Mouse (Mus musculus): ENCODE measurements around the gene Slc15a4.

Gene Slc15a4

DNA sequence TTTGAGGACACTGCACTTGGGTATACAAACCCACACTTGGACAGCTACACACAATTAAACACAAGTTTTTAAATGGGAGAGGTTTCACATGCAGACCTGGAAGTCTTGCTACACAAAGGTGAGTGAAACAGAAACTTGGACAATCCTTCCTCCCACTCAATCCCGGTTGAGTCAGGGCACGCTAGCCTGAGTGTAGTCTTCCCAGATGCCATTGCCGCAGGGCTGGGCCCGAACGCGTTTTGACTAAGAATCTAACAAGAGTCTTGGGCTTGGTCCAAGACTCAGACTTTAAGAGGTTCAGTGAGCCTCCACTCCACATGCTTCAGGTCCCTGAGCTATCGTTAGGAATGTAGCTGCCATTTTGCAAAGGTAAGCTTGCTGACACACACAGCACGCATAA, 12.3 kb downstream of the Slc15a4 start:
- no peak for DNase-seq (ENCODE audit: low spot score)

DNA sequence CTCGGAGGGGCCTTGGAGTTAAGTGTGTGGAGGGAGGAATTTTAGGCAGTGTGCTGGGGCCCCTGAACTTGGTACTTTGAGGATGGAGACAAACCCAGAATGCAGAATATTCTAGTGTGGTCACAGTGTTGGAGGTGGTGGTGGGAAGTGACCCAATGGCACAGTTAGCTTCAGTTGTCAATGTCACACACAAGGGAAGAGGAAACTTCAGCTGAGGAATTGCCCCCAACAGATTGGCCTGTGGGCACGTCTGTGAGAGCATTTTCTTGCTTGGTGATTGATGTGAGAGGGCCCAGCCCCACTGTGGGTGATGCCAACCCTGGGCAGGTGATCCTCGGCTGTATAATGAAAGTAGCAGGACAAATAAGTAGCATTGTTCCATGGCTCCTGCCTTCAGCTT, 13.9 kb downstream of the Slc15a4 start:
- DNase-seq (ENCODE audit: low spot score) = no peak

DNA sequence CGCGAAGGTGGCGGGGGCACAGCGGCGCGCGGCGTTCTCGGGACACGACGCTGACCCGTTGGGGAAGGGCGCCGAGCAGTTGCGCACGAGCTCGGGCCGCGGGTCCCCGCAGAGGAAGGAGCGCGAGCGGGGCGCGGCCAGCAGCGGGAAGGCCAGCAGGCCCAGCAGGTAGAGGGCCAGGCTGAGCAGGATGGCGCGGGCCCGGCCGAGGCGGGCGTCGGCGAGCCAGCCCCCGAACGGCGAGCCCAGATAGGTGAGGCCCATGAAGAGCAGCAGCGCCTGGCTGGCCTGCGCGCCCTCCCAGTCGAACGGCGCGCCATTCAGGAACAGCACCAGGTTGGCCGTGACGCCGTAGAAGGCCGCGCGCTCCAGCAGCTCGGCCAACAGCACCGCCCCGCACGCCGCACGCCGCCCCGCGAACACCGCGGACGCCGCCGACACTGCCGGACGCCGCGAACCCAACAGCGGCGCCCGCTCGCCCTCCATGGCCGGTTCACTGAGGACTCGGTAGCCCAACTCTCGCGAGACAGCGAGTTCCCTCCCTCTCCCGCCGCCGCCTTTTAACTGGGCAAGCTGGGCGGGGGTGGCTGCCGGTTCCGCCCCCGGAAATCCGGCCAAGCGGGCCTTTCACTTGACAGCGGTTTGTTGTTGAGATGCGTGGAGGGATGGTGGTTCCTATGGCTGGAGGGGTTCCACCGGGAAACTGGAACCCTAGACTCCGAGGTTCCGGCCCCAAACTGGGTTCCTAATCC, 15.6 kb downstream of the Slc15a4 start:
- peak; percentile 96 for DNase-seq (ENCODE audit: low spot score)

- DNase-seq (ENCODE audit: low spot score) = no peak
Measured at GRCm38 (mm10) chr5:127616151-127616550, 16.5 kb downstream of the Slc15a4 start.

DNA sequence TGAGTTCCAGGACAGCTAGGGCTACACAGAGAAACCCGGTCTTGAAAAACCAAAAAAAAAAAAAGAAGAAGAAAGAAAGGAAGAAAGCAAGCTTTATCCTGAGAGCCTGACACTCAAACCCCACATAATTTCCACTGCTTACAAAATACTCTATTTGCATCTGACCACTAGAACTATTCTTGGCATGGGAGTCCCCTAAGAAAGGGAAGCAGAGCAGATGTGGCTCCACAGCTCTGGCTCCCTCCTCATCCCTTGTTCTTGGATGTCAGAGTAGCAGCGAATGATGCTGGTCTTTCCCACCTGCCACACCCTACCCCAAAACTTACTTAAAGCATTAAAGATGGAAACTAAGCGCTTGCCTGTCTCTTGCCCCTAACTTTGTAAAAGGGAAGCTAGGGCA, 17.2 kb downstream of the Slc15a4 start:
- no peak for DNase-seq (ENCODE audit: low spot score)

- no peak for DNase-seq (ENCODE audit: low spot score)
Measured at GRCm38 (mm10) chr5:127612397-127612796, 20.3 kb downstream of the Slc15a4 start.

DNA sequence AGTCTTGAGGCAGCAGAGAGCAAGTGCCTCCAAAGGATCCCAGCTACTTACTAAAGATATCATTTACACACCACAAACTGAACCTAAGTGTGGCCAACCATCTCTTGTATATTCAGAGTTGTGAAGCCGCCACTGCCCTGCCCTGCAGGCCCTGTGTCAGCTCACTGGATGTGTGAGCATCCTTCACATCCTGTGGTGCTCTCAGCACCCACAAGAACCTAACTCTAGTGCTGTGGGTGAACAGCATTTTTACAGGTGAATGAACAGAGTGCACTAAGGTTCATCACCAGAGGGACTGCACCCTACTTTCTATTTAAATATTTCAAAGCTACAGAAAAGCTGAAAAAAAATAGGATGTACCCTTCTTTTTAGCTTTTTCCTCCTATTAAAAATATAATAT, 20.8 kb downstream of the Slc15a4 start:
- DNase-seq (ENCODE audit: low spot score) = no peak

DNA sequence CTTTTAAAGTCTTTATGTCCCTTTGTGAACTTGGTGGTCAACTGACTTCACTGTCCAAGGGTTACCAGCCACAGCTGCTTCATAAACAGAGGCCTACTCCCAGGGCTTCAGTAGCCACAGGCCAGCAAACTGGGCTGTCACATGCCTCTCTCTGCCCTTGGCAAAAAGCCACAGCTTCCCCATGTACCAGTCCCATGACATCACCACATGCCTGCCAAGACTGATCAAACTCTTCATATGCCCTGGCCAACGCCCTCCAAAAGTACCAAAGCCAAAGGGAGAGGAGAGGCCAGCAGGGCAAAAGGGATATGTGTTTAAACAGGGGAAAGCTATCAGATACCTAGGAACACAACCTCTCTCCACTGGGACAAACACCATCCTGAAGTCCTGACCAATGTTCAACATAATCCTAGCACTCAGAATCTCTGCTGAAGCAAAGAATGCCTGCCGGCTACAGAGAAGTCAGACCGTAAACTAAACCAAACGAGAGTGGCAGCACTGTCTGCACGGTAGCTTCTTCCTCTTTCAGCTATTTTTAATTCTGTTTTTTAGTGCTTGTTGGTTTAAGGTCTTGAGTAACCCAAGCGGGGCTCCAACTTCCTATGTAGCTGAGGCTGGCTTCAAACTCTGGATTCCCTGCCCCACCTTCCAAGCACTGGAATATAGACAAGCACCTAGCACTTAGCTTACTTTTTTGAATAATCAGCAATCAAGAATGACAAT, 21.7 kb downstream of the Slc15a4 start:
- no peak for DNase-seq (ENCODE audit: low spot score)

DNA sequence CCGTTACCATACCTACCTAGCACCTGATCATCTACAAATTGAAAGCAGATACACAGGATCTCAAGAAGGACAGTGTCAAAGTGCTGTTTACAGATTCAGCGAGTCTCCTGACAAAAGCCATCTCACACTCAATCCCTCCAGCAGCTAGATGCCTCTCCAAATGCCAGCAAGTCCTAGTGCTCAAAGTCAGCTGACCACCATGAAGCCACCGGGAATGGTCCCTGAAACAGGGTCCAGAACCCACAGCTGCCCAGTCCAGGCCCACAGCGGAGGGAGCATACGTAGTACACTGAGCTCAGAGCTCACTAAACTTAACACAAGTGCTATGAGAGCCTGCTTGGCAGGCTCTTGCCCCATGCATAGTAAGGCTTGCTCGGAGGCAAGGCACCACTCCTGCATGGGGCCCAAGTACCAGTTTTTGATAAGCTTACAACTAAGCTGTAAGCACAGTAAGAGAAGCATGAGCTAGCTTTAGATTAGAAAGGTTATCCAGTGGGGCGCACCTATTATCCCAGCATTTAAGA, 23.4 kb downstream of the Slc15a4 start:
- no peak for DNase-seq (ENCODE audit: low spot score)

- no peak for DNase-seq (ENCODE audit: low spot score)
Measured at GRCm38 (mm10) chr5:127607507-127607906, 25.2 kb downstream of the Slc15a4 start.

DNA sequence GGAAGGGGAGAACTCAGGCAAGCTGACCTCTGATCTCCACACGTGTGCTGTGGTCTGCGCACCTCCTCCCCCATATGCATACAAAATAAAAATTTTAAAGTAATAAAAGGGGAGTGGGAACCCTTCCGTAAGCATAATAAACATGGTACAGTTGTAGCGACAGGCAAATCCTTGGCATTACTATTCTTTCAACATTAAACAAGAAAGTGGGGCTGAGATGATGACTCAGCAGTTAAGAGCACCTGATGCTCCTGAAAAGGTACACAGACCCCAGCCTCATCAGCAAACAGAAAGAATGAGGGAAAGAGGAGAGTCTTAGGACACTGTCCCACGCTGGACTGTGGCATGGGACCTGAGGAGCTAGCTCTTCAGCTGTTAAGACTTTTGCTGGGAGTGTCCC, 29.7 kb downstream of the Slc15a4 start:
- DNase-seq (ENCODE audit: low spot score) = no peak

DNA sequence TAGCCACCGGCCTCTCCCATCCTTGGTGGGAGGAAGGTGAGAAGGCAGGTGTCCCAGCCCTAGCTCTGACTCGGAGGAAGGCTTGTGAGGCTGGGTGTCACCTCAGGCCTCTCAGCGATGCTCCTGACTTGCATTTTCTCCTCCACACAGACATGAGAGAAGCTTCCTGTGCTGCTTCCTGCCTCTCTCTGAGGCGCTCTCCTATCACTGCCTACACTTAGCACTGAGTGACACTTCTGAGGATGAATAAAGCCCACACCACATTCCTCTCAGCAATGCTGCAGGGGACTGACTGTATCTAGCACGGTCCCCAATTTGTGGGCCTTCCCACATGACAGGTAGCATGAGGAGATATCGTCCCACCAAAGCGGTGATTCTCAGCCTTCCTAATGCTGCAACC, 35.8 kb downstream of the Slc15a4 start:
- DNase-seq (ENCODE audit: low spot score) = no peak

GRCm38 (mm10) chr5:127595676-127596075, 37.0 kb downstream of the Slc15a4 start:
- no peak for DNase-seq (ENCODE audit: low spot score)

- peak; percentile 49 for DNase-seq (ENCODE audit: low spot score)
Measured at GRCm38 (mm10) chr5:127592854-127593253, 39.8 kb downstream of the Slc15a4 start.

GRCm38 (mm10) chr5:127592406-127592805, 40.3 kb downstream of the Slc15a4 start:
- no peak for DNase-seq (ENCODE audit: low spot score)

DNA sequence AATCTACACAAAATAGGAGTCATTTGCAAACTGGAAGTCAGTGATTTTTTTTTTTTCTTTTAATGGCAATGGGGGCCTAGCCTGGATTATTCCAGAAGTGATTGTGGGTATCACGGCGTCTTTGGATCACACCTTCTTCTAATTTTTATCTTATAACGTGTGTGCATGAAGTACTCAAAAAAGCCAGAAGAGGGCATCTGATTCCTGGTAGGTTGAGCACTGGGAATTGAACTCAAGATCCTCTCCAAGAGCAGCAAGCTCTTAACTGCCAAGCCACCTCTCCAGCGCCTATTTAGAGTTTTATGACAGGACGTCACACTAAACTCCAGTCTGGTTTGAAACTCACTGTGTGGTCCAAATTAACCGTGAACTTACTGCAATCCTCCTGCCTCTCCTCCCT, 44.8 kb downstream of the Slc15a4 start:
- peak; percentile 15 for DNase-seq (ENCODE audit: low spot score)

DNA sequence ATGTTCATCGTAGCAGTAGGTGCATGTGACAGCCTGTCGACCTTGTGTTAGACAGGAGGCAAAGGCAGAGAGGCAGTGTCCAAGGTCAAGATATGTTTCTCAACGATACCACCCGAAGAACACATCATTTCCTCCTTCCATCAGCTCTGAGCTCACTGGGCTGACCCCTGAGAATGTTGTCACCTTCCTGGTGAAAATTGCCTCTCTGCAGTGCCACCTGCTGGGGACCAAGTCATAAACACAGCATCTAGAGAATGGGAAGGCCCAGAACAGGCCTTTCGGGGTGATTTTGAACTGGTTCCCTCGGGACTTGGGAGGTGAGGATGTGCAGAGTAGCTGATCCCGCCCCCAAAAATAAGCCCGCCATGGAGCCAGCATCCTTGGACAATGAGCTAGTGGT, 49.0 kb downstream of the Slc15a4 start:
- no peak for DNase-seq (ENCODE audit: low spot score)

DNA sequence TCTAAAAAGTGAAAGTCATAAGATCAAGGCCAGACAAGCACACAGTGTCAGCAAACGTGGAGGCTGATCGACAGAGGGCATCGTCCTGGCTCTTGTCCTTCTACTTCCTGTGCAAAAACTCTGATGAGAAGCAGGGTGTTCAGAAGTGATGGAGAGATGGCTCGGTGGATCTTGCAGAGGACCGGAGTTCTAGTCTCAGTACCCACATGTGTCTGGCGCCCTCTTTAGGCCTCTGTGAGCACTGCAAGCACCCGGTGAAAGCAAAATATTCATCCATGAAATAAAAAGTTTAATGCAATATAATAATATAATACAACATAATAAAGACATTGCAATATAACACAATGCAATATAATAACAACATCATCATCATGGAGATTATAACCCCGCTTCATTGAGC, 55.3 kb downstream of the Slc15a4 start:
- DNase-seq (ENCODE audit: low spot score) = peak; percentile 30

DNA sequence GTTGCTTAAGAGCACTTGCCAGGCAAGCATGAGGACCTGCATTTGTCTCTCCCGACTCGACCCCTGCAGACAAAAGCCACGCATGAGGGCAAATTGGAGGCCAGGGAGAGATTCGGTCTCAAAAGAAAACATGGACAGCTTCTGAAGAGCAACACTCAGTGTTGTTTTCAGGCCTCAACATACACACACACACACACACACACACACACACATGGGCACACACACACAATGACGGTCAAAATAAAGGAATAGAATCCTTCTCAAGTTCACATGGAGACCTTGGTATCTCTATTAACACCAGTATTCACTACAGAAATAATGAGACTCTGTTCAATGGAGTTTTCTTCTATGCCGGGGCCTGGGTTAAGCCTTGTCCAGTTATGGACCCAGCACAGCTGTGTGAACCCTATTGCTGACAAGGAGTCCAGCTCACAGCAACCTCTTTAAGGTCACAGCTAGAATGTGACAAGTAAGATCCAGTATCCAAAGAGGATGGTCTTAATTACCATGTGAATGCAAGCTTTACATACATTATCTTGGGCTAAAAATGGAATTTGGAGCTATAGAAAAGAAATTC, 65.4 kb downstream of the Slc15a4 start:
- DNase-seq (ENCODE audit: low spot score) = no peak

GRCm38 (mm10) chr5:127561086-127561485, 71.6 kb downstream of the Slc15a4 start:
- DNase-seq (ENCODE audit: low spot score) = peak; percentile 52

GRCm38 (mm10) chr5:127548136-127548535, 84.6 kb downstream of the Slc15a4 start:
- no peak for DNase-seq (ENCODE audit: low spot score)

- no peak for DNase-seq (ENCODE audit: low spot score)
Measured at GRCm38 (mm10) chr5:127546585-127546991, 86.1 kb downstream of the Slc15a4 start.

Measured in retina, embryonic 14.5 days (tissue).